Mouse (Mus musculus): Measurements from ENCODE around the gene A930002H24Rik.

The A930002H24Rik gene

DNA sequence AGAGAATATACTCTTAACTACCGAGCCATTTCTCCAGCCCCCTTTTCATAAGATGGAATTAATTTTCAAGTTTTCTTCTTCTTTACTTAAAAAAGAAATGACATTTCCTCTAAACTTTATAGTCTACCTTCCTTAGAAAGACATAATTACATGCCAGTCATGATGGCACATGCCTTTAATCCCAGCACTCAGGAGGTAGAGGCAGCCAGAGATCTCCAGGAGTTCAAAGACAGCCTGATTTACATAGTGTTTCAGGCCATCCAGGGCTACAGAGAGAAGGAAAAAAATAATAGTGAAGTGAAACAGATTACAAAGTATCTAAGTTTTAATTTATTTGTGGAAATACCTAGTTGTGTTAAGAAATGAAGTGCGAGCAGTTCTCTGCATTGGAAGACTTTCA is 27.4 kb downstream of the A930002H24Rik start:
- no peak for DNase-seq (ENCODE audit: low spot score)

DNA sequence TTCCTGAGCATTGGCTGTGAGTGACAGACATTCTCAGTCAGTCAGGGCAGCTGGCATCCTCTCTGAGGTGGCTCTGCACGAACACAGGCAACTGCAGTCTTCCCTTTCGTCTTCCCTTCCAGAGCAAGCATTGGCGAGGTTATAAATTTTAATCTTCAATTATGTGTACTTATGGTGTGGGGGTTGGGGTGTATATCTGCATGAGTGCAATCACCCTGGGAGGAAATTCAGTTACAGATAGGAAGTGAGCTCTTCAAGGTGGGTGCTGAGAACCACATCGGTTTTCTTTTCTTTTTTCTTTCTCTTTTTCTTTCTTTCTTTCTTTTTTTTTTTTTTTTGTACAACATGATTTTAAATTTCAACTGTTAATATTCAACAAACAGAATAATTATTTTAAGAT is 32.0 kb downstream of the A930002H24Rik start:
- DNase-seq (ENCODE audit: low spot score), result no peak

DNA sequence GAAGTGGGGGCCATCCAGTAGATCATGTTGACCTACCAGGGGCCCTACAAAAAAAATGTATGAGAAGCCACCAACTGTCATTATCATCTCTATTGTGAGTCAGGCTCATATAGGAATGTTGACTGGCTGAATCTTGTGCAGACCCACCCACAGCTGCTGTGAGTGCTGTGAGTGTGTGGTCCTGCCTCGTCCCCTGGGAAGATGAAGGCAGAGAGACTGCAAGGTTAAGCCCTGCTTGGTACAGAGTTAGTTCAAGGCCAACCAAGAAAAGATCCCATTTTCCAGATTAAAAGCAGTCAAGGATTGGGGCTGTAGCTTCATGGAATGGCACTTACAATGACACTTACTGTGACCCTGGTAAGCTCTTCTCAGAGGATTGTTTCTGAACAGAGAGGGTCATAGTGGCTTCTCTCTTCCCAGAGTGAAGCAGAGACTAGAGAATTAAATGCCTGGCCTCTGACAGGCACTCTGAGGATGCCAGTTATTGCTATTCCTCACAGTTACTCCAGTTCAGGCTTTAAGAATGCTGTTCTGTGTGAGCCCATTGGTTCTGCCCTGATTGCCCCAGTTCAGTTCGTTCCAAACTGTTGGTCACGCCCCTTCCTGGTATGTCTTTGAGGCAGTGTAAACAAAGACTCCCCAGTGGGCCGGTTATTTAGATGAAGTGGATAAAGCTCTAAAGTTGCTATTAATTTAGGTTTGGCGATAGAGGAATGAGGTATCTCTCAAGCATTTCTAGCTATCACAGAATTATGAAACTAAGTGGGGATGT is 34.8 kb downstream of the A930002H24Rik start:
- no peak for DNase-seq (ENCODE audit: low spot score)

DNA sequence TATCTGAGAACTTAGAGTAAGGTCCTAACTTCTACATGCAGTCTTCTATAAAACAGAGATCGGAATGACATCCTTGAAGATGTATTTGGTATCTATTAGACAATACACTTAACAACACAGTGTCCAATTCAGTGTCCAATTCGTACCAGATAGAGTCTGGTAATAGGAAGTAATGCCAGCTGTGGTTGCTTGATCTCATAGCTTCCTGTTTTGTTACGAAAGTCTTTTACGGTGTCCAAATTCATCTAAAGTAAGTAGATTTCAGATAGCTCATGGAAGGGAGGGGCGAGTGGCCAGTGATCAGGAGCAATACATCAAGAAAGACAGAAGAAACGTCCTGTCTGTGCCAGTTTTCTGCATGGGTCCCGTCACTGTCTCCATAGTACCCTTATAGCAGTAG is 36.8 kb downstream of the A930002H24Rik start:
- no peak for DNase-seq (ENCODE audit: low spot score)

DNA sequence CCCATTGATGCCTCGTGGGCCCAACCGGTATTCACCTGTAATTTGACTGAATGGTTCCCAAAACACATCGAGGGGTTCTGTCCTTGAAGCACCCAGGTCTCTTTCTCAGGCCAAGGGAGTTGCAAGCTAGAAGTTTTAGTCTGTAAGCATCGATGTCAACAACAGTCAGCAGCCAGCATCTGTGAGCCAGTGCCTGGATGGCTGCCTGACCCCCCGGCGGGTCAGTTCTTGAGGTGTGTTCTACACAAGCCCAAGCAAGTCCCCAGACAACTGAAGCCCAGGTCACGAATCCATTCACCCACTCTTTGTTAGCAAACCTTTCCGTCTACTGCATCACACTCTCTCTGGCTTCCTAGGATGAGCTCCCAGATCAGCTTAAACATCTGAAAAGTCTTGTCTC is 37.4 kb downstream of the A930002H24Rik start:
- no peak for DNase-seq (ENCODE audit: low spot score)

DNA sequence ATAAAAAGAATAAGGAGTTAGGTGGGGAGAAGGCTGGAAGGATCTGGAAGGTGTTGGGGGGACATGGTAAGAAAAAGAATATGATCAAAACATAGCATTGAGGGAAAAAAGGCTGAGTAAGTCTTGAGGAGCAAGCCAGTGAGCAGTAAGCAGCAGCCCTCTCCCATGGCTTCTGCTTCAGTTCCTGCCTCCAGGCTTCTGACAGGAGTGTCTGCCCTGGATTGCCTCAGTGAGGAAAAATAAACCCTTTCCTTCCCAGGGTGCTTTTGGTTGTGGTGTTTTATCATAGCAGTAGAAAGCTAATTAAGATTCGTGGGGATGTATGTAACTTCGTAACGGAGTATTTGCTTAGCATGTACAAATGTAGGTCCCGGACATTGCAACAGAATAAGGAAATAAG is 39.5 kb downstream of the A930002H24Rik start:
- no peak for DNase-seq (ENCODE audit: low spot score)

DNA sequence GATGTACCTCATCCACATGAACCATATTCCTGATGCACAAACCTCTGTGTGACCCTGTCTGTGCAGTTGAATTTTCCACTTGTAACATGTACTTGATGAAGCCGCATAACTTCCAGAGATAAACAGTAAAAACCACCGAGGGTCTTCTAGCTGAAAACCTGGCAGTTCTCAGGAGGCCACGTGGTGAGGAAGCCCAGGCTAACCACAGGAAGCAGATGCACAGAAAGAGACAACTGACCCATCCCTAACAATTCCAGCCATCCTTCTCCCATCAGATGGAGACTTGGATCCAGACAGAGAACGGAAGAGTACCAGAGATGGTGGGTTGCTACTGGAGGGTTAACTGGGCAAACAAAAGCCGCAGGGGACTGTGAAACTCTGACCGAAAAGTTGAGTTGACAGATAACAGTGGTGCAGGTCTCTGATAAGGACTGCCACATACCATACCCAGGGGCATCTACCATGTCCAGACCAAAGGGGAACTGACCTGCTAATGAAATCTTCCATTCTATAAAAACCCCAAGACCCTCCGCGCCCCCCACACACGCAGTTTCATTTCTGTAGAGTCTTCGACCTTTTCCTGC is 45.1 kb downstream of the A930002H24Rik start:
- DNase-seq (ENCODE audit: low spot score), result no peak

DNA sequence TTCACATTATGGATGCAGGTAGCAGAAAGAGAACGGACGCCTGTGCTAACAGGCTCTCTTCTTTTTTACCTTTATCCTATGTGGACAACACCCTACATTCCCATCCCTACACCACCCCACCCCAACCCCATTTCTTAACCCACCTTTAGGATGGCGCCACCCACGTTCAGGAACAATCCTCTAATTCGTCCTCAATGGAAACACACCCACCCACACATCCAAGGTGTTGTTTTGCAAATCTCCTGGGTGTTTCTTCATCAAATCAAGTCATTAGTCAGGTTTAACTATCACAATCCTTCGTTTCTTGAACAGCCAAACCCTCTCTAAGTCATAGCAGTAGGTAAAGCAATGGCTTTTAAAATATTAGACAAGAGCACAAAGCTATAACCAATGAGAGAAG is 50.0 kb downstream of the A930002H24Rik start:
- DNase-seq (ENCODE audit: low spot score), result no peak
